Mouse (Mus musculus) hindbrain, postnatal 0 days (tissue): ENCODE results near the gene Htr1f. TPM values are rescaled to one million over a fixed set of nuclear protein-coding genes. Genes with fewer than 3 reads are reported as not detected.
"Not testable (repeated sequence)": the region's sequence is repeated elsewhere in the genome, so short reads cannot be mapped to it uniquely, and the experiment has no call there.

Source experiments
- ATAC-seq: fragments of 200-750 bp; cut with Nextera tagmentation; 2 replicates; pipeline ENCODE4 v1.8.0; 2017; ENCODE audit warnings: mild to moderate bottlenecking, moderate TSS enrichment, moderate library complexity
- DNase-seq: peaks from one replicate; pipeline ENCODE4 v3.0.0-alpha.2; 2015; ENCODE audit warnings: low spot score
- H3K27ac ChIP-seq: fragments of 300-500 bp; sonication (generic); 2 replicates; pipeline ENCODE4 v1.5.1; 2014; ENCODE audit warnings: mild to moderate bottlenecking
- H3K27me3 ChIP-seq: fragments of 300-500 bp; sonication (generic); 2 replicates; pipeline ENCODE4 v1.6.1; 2014; ENCODE audit warnings: low read length, mixed read lengths; ENCODE audit not compliant: insufficient read depth
- H3K36me3 ChIP-seq: fragments of 300-500 bp; sonication (generic); 2 replicates; pipeline ENCODE4 v1.6.1; 2014; ENCODE audit warnings: low read length, mixed read lengths; ENCODE audit not compliant: insufficient read depth
- H3K4me1 ChIP-seq: fragments of 300-500 bp; sonication (generic); 2 replicates; pipeline ENCODE4 v1.6.1; 2014; ENCODE audit warnings: antibody characterized with exemption, low read length, mixed read lengths; ENCODE audit not compliant: insufficient read depth
- H3K4me2 ChIP-seq: fragments of 300-500 bp; sonication (generic); 2 replicates; pipeline ENCODE4 v1.6.1; 2014; ENCODE audit warnings: low read depth, mild to moderate bottlenecking, low read length, moderate library complexity, mixed read lengths
- H3K4me3 ChIP-seq: fragments of 300-500 bp; sonication (generic); 2 replicates; pipeline ENCODE4 v1.5.1; 2014; ENCODE audit warnings: low read length
- H3K9ac ChIP-seq: fragments of 300-500 bp; sonication (generic); replicated peaks from 2 replicates; pipeline ENCODE4 v1.6.1; 2014; ENCODE audit warnings: mild to moderate bottlenecking, low read length, moderate library complexity, mixed read lengths
- H3K9me3 ChIP-seq: fragments of 300-500 bp; sonication (generic); 2 replicates; pipeline ENCODE4 v1.6.1; 2016; ENCODE audit warnings: low read length, mixed read lengths
- CTCF ChIP-seq: IDR thresholded peaks from 2 replicates; pipeline ENCODE4 v1.5.1; 2016; ENCODE audit warnings: antibody characterized with exemption, control low read depth, low read depth
- WGBS: fragments of 180-500 bp; shearing (Covaris S2); extraction: QIAGEN DNeasy Blood & Tissue Kit; methylation state at CpG from one replicate; pipeline ENCODE4 v1.1.7; 2014; 5-methylcytosine and 5-hydroxymethylcytosine counted together
- polyA plus RNA-seq: library from polyadenylated mRNA; unstranded; fragments of >200 nt; fragmentation: Nextera tagmentation; extraction: Ambion mirVana; gene quantifications from 2 replicates; pipeline ENCODE4 v1.2.1, GENCODE M21; 2015
- total RNA-seq: library from RNA; depleted of rRNA; stranded (reverse); fragments of >200 nt; gene quantifications from 2 replicates; pipeline ENCODE4 v1.2.3, GENCODE M21; 2014

Gene Htr1f
- total and polyA plus RNA-seq, 2 experiments from 2014 or later: 0.31 to 0.56 TPM

- H3K27me3 ChIP-seq: no peaks in the 10 kb centered on the region
- no peak overlapping the region for H3K4me3 ChIP-seq
- no peak for DNase-seq
- ATAC-seq: no peak
- H3K9me3 ChIP-seq: no peaks in the 10 kb centered on the region
- H3K36me3 ChIP-seq: no peaks in the 10 kb centered on the region
- H3K4me2 ChIP-seq: no peak overlapping the region
- no peak overlapping the region for H3K9ac ChIP-seq
- no peaks in the 10 kb centered on the region for H3K4me1 ChIP-seq
- WGBS: 93% methylated on average over 1 of the region's 1 CpGs
- no peak overlapping the region for H3K27ac ChIP-seq
- TF ChIP-seq CTCF: no peak
These were observed 35.8 kb downstream of the Htr1f start for GRCm38 (mm10) chr16:65069867-65070266.

- Histone ChIP-seq H3K4me2 (no peak overlapping the region), H3K4me3 (no peak overlapping the region), H3K27ac (no peak overlapping the region), H3K36me3 (no peaks in the 10 kb centered on the region), H3K9ac (no peak overlapping the region), H3K27me3 (no peaks in the 10 kb centered on the region), H3K4me1 (no peaks in the 10 kb centered on the region), H3K9me3 (no peaks in the 10 kb centered on the region)
- TF ChIP-seq CTCF: no peak
- DNase-seq (no peak), ATAC-seq (no peak)
These were observed 39.4 kb downstream of the Htr1f start for GRCm38 (mm10) chr16:65066264-65066663.

GRCm38 (mm10) chr16:65037660-65038425 is 67.8 kb downstream of the Htr1f start:
- not testable (repeated sequence) for H3K27me3 ChIP-seq, H3K4me2 ChIP-seq, H3K9me3 ChIP-seq, H3K4me3 ChIP-seq, ATAC-seq, H3K9ac ChIP-seq, H3K36me3 ChIP-seq, H3K4me1 ChIP-seq, DNase-seq, H3K27ac ChIP-seq
- 81% methylated on average over 5 of the region's 5 CpGs for WGBS

GRCm38 (mm10) chr16:65029675-65030074 is 76.0 kb downstream of the Htr1f start:
- Histone ChIP-seq H3K36me3 (no peaks in the 10 kb centered on the region), H3K9ac (no peak overlapping the region), H3K4me1 (no peaks in the 10 kb centered on the region), H3K27ac (no peak overlapping the region), H3K27me3 (no peaks in the 10 kb centered on the region), H3K9me3 (no peaks in the 10 kb centered on the region), H3K4me2 (no peak overlapping the region), H3K4me3 (no peak overlapping the region)
- DNase-seq (peak; percentile 87), ATAC-seq (peak; percentile 84)
- no peak for TF ChIP-seq CTCF
- 31% methylated on average over 1 of the region's 1 CpGs for WGBS

GRCm38 (mm10) chr16:65022364-65022763 is 83.3 kb downstream of the Htr1f start:
- Histone ChIP-seq H3K4me3 (no peak overlapping the region), H3K4me1 (no peaks in the 10 kb centered on the region), H3K27ac (no peak overlapping the region), H3K4me2 (no peak overlapping the region), H3K9me3 (no peaks in the 10 kb centered on the region), H3K9ac (no peak overlapping the region), H3K27me3 (no peaks in the 10 kb centered on the region), H3K36me3 (no peaks in the 10 kb centered on the region)
- ATAC-seq (no peak), DNase-seq (no peak)
- TF ChIP-seq CTCF: no peak
- 79% methylated on average over 3 of the region's 3 CpGs for WGBS

GRCm38 (mm10) chr16:65018710-65019109 is 86.9 kb downstream of the Htr1f start:
- no peaks in the 10 kb centered on the region for H3K9me3 ChIP-seq
- DNase-seq (no peak), ATAC-seq (no peak)
- no peaks in the 10 kb centered on the region for H3K27me3 ChIP-seq
- H3K4me2 ChIP-seq: no peak overlapping the region
- no peak overlapping the region for H3K4me3 ChIP-seq
- no peaks in the 10 kb centered on the region for H3K36me3 ChIP-seq
- H3K9ac ChIP-seq: no peak overlapping the region
- H3K27ac ChIP-seq: no peak overlapping the region
- TF ChIP-seq CTCF: no peak
- 92% methylated on average over 1 of the region's 1 CpGs for WGBS
- H3K4me1 ChIP-seq: no peaks in the 10 kb centered on the region

- 61% methylated on average over 7 of the region's 7 CpGs for WGBS
- no peak overlapping the region for H3K9ac ChIP-seq
- H3K4me3 ChIP-seq: no peak overlapping the region
- H3K4me1 ChIP-seq: no peaks in the 10 kb centered on the region
- TF ChIP-seq CTCF: no peak
- no peaks in the 10 kb centered on the region for H3K9me3 ChIP-seq
- DNase-seq: no peak
- H3K27me3 ChIP-seq: no peaks in the 10 kb centered on the region
- no peak for ATAC-seq
- H3K27ac ChIP-seq: no peak overlapping the region
- H3K36me3 ChIP-seq: no peaks in the 10 kb centered on the region
- no peak overlapping the region for H3K4me2 ChIP-seq
These were observed 87.5 kb downstream of the Htr1f start for GRCm38 (mm10) chr16:65018134-65018533.
